Mouse (Mus musculus) cerebellum, adult 9-11 months (tissue): ENCODE measurements around the gene Iba57.

Experiments
- DNase-seq: peaks from one replicate; pipeline ENCODE4 v3.0.0; 2022

Gene Iba57

GRCm38 (mm10) chr11:59131348-59131919, 32.1 kb downstream of the Iba57 start:
- no peak for DNase-seq

DNA sequence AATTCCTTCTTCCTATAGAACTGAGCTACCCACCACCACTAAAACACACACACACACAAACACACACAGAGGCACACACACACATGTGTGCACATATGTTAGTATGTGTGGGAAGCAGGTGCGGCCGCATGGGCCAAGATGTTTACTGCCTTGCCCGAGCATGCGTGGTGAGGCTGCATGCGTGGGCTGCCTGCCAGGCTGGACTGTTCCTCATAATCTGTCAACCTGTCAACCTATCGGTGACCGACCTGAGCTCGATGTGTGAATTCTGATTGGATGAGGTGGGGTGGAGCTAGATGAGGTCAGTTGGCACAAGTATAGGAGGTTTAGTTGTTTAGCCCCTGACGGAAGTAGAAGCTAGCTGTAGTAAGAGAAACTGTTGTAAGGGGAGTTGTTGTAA, 32.8 kb downstream of the Iba57 start:
- no peak for DNase-seq

DNA sequence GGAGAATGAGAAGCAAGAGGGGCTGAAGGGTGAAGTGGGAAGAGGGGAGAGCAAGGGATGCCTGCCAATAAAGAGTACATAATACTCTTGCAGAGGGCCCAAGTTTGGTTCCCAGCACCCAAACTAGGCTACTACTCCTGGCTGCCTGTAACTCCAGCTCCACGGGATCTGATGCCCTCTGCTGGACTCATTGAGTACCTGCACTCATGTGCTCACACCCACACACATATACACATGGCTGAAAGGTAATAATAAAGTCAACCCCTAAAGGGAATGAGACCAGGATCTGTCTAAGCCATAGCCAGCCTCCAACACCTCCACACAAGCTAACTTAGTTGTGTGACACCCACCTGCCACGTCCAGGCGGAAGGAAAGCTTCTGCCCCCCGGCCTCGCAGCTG, 57.6 kb downstream of the Iba57 start:
- no peak for DNase-seq
